Mouse (Mus musculus): ENCODE measurements around the gene Acer3. TPM values are rescaled to one million over a fixed set of nuclear protein-coding genes. Genes with fewer than 3 reads are reported as not detected.
"Not testable (repeated sequence)": the region's sequence is repeated elsewhere in the genome, so short reads cannot be mapped to it uniquely, and the experiment has no call there.

The Acer3 gene
- polyA plus RNA-seq, 1 experiment from 2014 or later, result 20.7 TPM

- no peak overlapping the region for H3K27ac ChIP-seq (replicated peaks)
- H3K27me3 ChIP-seq, result peaks cover 46% of the 10 kb centered on the region
- H3K9me3 ChIP-seq, result no peaks in the 10 kb centered on the region
- no peak for ATAC-seq (ENCODE audit: low read depth)
- no peak overlapping the region for H3K9ac ChIP-seq
- H3K4me1 ChIP-seq (replicated peaks), result peaks cover 40% of the 10 kb centered on the region
- no peaks in the 10 kb centered on the region for H3K36me3 ChIP-seq
- H3K4me3 ChIP-seq, result no peak overlapping the region
- WGBS, result 89% methylated on average over 1 of the region's 1 CpGs
- no peak overlapping the region for H3K4me2 ChIP-seq
These were observed 130.4 kb downstream of the Acer3 start for GRCm38 (mm10) chr7:98190578-98190977.

GRCm38 (mm10) chr7:98189745-98190144 is 131.3 kb downstream of the Acer3 start:
- 41% methylated on average over 3 of the region's 3 CpGs for WGBS
- Histone ChIP-seq H3K27ac (replicated peaks) (no peak overlapping the region), H3K27me3 (peaks cover 38% of the 10 kb centered on the region), H3K4me2 (no peak overlapping the region), H3K36me3 (no peaks in the 10 kb centered on the region), H3K9ac (no peak overlapping the region), H3K9me3 (no peaks in the 10 kb centered on the region), H3K4me3 (no peak overlapping the region), H3K4me1 (replicated peaks) (peaks cover 48% of the 10 kb centered on the region)
- ATAC-seq (ENCODE audit: low read depth), result no peak

GRCm38 (mm10) chr7:98188680-98189079 is 132.3 kb downstream of the Acer3 start:
- Histone ChIP-seq H3K4me3 (no peak overlapping the region), H3K27ac (replicated peaks) (no peak overlapping the region), H3K4me2 (no peak overlapping the region), H3K9me3 (no peaks in the 10 kb centered on the region), H3K9ac (no peak overlapping the region), H3K36me3 (no peaks in the 10 kb centered on the region), H3K27me3 (peaks cover 27% of the 10 kb centered on the region), H3K4me1 (replicated peaks) (peaks cover 41% of the 10 kb centered on the region)
- no peak for ATAC-seq (ENCODE audit: low read depth)
- 94% methylated on average over 2 of the region's 2 CpGs for WGBS

- WGBS, result 95% methylated on average over 2 of the region's 2 CpGs
- no peak overlapping the region for H3K27ac ChIP-seq (replicated peaks)
- no peak for ATAC-seq (ENCODE audit: low read depth)
These were observed 132.8 kb downstream of the Acer3 start for GRCm38 (mm10) chr7:98188238-98188637.

GRCm38 (mm10) chr7:98187332-98187731 is 133.7 kb downstream of the Acer3 start:
- WGBS, result 60% methylated on average over 3 of the region's 3 CpGs
- H3K9me3 ChIP-seq, result not testable (repeated sequence)
- peaks cover 13% of the 10 kb centered on the region for H3K27me3 ChIP-seq

More at GRCm38 (mm10) chr7:98188238-98188637, 132.8 kb downstream of the Acer3 start:
- peaks cover 36% of the 10 kb centered on the region for H3K4me1 ChIP-seq (replicated peaks)
- no peaks in the 10 kb centered on the region for H3K9me3 ChIP-seq
- no peak overlapping the region for H3K9ac ChIP-seq
- H3K4me2 ChIP-seq, result no peak overlapping the region
- H3K36me3 ChIP-seq, result no peaks in the 10 kb centered on the region
- no peak overlapping the region for H3K4me3 ChIP-seq
- H3K27me3 ChIP-seq, result peaks cover 22% of the 10 kb centered on the region

GRCm38 (mm10) chr7:98186637-98187036 is 134.4 kb downstream of the Acer3 start:
- Histone ChIP-seq H3K9ac (no peak overlapping the region), H3K4me3 (no peak overlapping the region), H3K4me1 (replicated peaks) (peaks cover 34% of the 10 kb centered on the region), H3K9me3 (no peaks in the 10 kb centered on the region), H3K4me2 (no peak overlapping the region), H3K27ac (replicated peaks) (peak overlapping the region; percentile 81), H3K27me3 (peaks cover 6% of the 10 kb centered on the region), H3K36me3 (no peaks in the 10 kb centered on the region)
- ATAC-seq (ENCODE audit: low read depth), result peak; percentile 77
- 21% methylated on average over 8 of the region's 8 CpGs for WGBS

More at GRCm38 (mm10) chr7:98187332-98187731, 133.7 kb downstream of the Acer3 start:
- Histone ChIP-seq H3K27ac (replicated peaks) (peak overlapping the region; percentile 77), H3K4me1 (replicated peaks) (peaks cover 34% of the 10 kb centered on the region)
- H3K9ac ChIP-seq; H3K4me3 ChIP-seq; H3K36me3 ChIP-seq; H3K4me2 ChIP-seq; ATAC-seq (ENCODE audit: low read depth): not testable (repeated sequence)

- Histone ChIP-seq H3K36me3 (no peaks in the 10 kb centered on the region), H3K4me3 (no peak overlapping the region), H3K9me3 (no peaks in the 10 kb centered on the region), H3K4me1 (replicated peaks) (peaks cover 34% of the 10 kb centered on the region), H3K27me3 (no peaks in the 10 kb centered on the region), H3K4me2 (no peak overlapping the region), H3K9ac (no peak overlapping the region), H3K27ac (replicated peaks) (peak overlapping the region; percentile 81)
- 53% methylated on average over 6 of the region's 6 CpGs for WGBS
- peak; percentile 16; the same call in 1 of the 2 replicates for ATAC-seq (ENCODE audit: low read depth)
These were observed 135.7 kb downstream of the Acer3 start for GRCm38 (mm10) chr7:98185326-98185725.

GRCm38 (mm10) chr7:98178560-98179231 is 142.3 kb downstream of the Acer3 start:
- no peaks in the 10 kb centered on the region for H3K27me3 ChIP-seq
- H3K27ac ChIP-seq (replicated peaks), result 0 out of 2 replicates have a peak overlapping the region, but pooled peaks have one; percentile 33
- H3K9ac ChIP-seq, result peak overlapping the region; percentile 83
- H3K4me2 ChIP-seq, result peak overlapping the region; percentile 67
- H3K4me1 ChIP-seq (replicated peaks), result peaks cover 39% of the 10 kb centered on the region
- 72% methylated on average over 5 of the region's 5 CpGs for WGBS
- no peaks in the 10 kb centered on the region for H3K36me3 ChIP-seq
- peak overlapping the region; percentile 84 for H3K4me3 ChIP-seq
- peak; percentile 15; the same call in 1 of the 2 replicates for ATAC-seq (ENCODE audit: low read depth)
- H3K9me3 ChIP-seq, result no peaks in the 10 kb centered on the region

GRCm38 (mm10) chr7:98177929-98178559 is 143.0 kb downstream of the Acer3 start, which contains the start of gene Capn5:
TSS of gene Capn5 (minus strand) at chr7:98178274.
- H3K9ac ChIP-seq, result peak within 1 kb of the TSS; percentile 83
- H3K27ac ChIP-seq (replicated peaks), result peak within 1 kb of the TSS; percentile 33
- no peaks in the 10 kb centered on the region for H3K27me3 ChIP-seq
- WGBS, result under 1% methylated on average over 38 of the region's 44 CpGs
- H3K36me3 ChIP-seq, result no peaks in the 10 kb centered on the region
- H3K9me3 ChIP-seq, result no peaks in the 10 kb centered on the region
- H3K4me1 ChIP-seq (replicated peaks), result peaks cover 45% of the 10 kb centered on the region
- peak within 1 kb of the TSS; percentile 67 for H3K4me2 ChIP-seq
- peak within 1 kb of the TSS; percentile 84 for H3K4me3 ChIP-seq
- peak; percentile 88 for ATAC-seq (ENCODE audit: low read depth)

GRCm38 (mm10) chr7:98177566-98177928 is 143.5 kb downstream of the Acer3 start:
- no peaks in the 10 kb centered on the region for H3K36me3 ChIP-seq
- H3K4me3 ChIP-seq, result peak overlapping the region; percentile 84
- peak overlapping the region; percentile 67 for H3K4me2 ChIP-seq
- peak; percentile 64; the same call in 1 of the 2 replicates for ATAC-seq (ENCODE audit: low read depth)
- peaks cover 45% of the 10 kb centered on the region for H3K4me1 ChIP-seq (replicated peaks)
- H3K9me3 ChIP-seq, result no peaks in the 10 kb centered on the region
- peak overlapping the region; percentile 83 for H3K9ac ChIP-seq
- peak overlapping the region; percentile 33 for H3K27ac ChIP-seq (replicated peaks)
- WGBS, result 9% methylated on average over 9 of the region's 9 CpGs
- H3K27me3 ChIP-seq, result no peaks in the 10 kb centered on the region

- Histone ChIP-seq H3K9ac (peak overlapping the region; percentile 83), H3K27ac (replicated peaks) (no peak overlapping the region), H3K27me3 (no peaks in the 10 kb centered on the region), H3K9me3 (no peaks in the 10 kb centered on the region), H3K4me1 (replicated peaks) (peaks cover 45% of the 10 kb centered on the region), H3K36me3 (no peaks in the 10 kb centered on the region), H3K4me2 (peak overlapping the region; percentile 67), H3K4me3 (peak overlapping the region; percentile 84)
- WGBS, result 45% methylated on average over 2 of the region's 2 CpGs
- ATAC-seq (ENCODE audit: low read depth), result peak; percentile 15
These were observed 143.9 kb downstream of the Acer3 start for GRCm38 (mm10) chr7:98177071-98177485.

- Histone ChIP-seq H3K27me3 (no peaks in the 10 kb centered on the region), H3K4me3 (peak overlapping the region; percentile 84), H3K36me3 (no peaks in the 10 kb centered on the region), H3K4me1 (replicated peaks) (peaks cover 48% of the 10 kb centered on the region), H3K4me2 (peak overlapping the region; percentile 67), H3K27ac (replicated peaks) (no peak overlapping the region), H3K9ac (peak overlapping the region; percentile 83), H3K9me3 (no peaks in the 10 kb centered on the region)
- 75% methylated on average over 8 of the region's 8 CpGs for WGBS
- no peak for ATAC-seq (ENCODE audit: low read depth)
These were observed 144.5 kb downstream of the Acer3 start for GRCm38 (mm10) chr7:98176322-98177070.

Measured in neural tube, embryonic 13.5 days (tissue).